Mouse (Mus musculus): Measurements from ENCODE around the gene Plekhn1. TPM values are rescaled to one million over a fixed set of nuclear protein-coding genes. Genes with fewer than 3 reads are reported as not detected.

The Plekhn1 gene
- total and polyA plus RNA-seq, 3 experiments, result 8.9 to 19.4 (median 13.4) TPM

DNA sequence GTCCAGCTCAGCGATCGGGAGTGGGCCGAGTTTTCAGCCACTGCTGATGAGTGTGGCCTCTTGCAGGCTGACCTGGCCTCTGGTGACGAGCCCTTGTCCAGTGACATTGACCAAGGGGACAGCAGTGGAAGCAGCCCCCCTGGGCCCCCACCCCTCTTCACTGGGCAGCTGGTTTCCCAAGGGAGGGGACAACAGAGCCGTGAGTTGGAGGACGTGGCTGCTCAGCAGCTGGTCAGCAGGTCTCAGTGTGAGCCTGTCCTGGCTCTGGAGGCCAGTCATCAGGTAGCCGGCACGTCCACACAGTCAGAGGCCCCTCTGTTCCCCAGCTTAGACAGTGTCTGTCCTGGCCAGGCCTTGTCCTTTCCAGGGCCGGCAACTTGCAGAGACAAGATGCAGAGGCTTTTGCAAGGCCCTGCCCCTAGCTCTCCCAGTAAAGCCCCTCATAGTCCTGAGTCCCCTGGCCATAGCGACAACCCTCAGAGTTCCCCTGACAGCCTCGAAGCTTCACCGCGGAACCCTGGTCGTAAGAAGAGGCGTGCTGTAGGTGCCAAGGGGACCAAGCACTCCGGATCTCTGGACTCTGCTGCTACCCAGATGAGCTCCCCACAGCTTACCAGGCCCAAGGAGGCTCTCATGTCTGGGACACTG lies 17.5 kb downstream of the Plekhn1 start:
- Histone ChIP-seq H3K4me1 (ENCODE audit: insufficient read depth, low read depth, low read length) (no peaks in the 10 kb centered on the region), H3K9me3 (replicated peaks) (0 out of 2 replicates have a peak, but pooled peaks cover 2% of the 10 kb centered on the region), H3K36me3 (replicated peaks) (no peaks in the 10 kb centered on the region), H3K27me3 (ENCODE audit: insufficient read depth, low read length) (peaks cover 22% of the 10 kb centered on the region), H3K4me3 (ENCODE audit: low read depth, low read length) (no peak overlapping the region)
- no peak for ATAC-seq (ENCODE audit: extremely low read depth, insufficient number of reproducible peaks, low FRiP score, poor library complexity, severe bottlenecking)
- no peak for DNase-seq (ENCODE audit: low spot score)
- TF ChIP-seq GATA1 (IDR thresholded peaks at IDR 0.05; ENCODE audit: borderline replicate concordance, low read length) (no peak), POLR2AphosphoS5 (IDR thresholded peaks at IDR 0.05; ENCODE audit: insufficient replicate concordance, low read depth, low read length) (no peak), GATA2 (IDR thresholded peaks at IDR 0.05; ENCODE audit: borderline replicate concordance, low read depth, low read length) (no peak), TAL1 (conservative IDR thresholded peaks at IDR 0.05; ENCODE audit: low read depth, low read length) (no peak), CTCF (IDR thresholded peaks at IDR 0.05; ENCODE audit: low read depth, low read length) (no peak)

- ATAC-seq (ENCODE audit: extremely low read depth, insufficient number of reproducible peaks, low FRiP score, poor library complexity, severe bottlenecking) (no peak), DNase-seq (ENCODE audit: low spot score) (no peak)
- Histone ChIP-seq H3K9me3 (replicated peaks) (0 out of 2 replicates have a peak, but pooled peaks cover 2% of the 10 kb centered on the region), H3K36me3 (replicated peaks) (no peaks in the 10 kb centered on the region), H3K27me3 (ENCODE audit: insufficient read depth, low read length) (peaks cover 22% of the 10 kb centered on the region), H3K4me3 (ENCODE audit: low read depth, low read length) (no peak overlapping the region), H3K4me1 (ENCODE audit: insufficient read depth, low read depth, low read length) (no peaks in the 10 kb centered on the region)
- no peak for TF ChIP-seq CTCF (IDR thresholded peaks at IDR 0.05; ENCODE audit: low read depth, low read length)
- TF ChIP-seq POLR2AphosphoS5 (IDR thresholded peaks at IDR 0.05; ENCODE audit: insufficient replicate concordance, low read depth, low read length), result no peak
- TF ChIP-seq GATA2 (IDR thresholded peaks at IDR 0.05; ENCODE audit: borderline replicate concordance, low read depth, low read length), result no peak
- TF ChIP-seq TAL1 (conservative IDR thresholded peaks at IDR 0.05; ENCODE audit: low read depth, low read length), result no peak
- TF ChIP-seq GATA1 (IDR thresholded peaks at IDR 0.05; ENCODE audit: borderline replicate concordance, low read length), result no peak
Observed at GRCm38 (mm10) chr4:156216196-156216595, 18.5 kb downstream of the Plekhn1 start.

- Histone ChIP-seq H3K4me3 (ENCODE audit: low read depth, low read length) (no peak within 1 kb of the TSS), H3K36me3 (replicated peaks) (no peaks in the 10 kb centered on the region), H3K9me3 (replicated peaks) (0 out of 2 replicates have a peak, but pooled peaks cover 2% of the 10 kb centered on the region), H3K27me3 (ENCODE audit: insufficient read depth, low read length) (peaks cover 22% of the 10 kb centered on the region), H3K4me1 (ENCODE audit: insufficient read depth, low read depth, low read length) (no peaks in the 10 kb centered on the region)
- no peak for DNase-seq (ENCODE audit: low spot score)
- TF ChIP-seq TAL1 (conservative IDR thresholded peaks at IDR 0.05; ENCODE audit: low read depth, low read length), result no peak
- no peak for ATAC-seq (ENCODE audit: extremely low read depth, insufficient number of reproducible peaks, low FRiP score, poor library complexity, severe bottlenecking)
Observed at GRCm38 (mm10) chr4:156215649-156216048, 19.0 kb downstream of the Plekhn1 start, which contains the start of gene Perm1. Perm1 (plus strand) TSS chr4:156215868.

DNA sequence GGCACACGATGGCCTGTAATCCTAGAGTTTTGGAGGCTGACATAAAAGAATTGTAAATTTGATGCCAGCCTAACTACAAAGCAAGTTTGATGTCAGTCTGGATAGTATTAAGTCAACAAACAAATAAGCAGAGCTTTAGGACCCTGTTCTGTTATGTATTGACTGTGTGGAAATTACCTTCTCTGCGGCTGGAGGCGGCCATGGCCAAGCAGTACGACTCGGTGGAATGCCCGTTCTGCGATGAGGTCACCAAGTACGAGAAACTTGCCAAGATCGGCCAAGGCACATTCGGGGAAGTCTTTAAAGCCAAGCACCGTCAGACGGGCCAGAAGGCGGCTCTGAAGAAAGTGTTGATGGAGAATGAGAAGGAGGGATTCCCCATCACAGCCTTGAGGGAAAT lies 21.5 kb downstream of the Plekhn1 start:
- no peaks in the 10 kb centered on the region for H3K36me3 ChIP-seq (replicated peaks)
- H3K27me3 ChIP-seq (ENCODE audit: insufficient read depth, low read length), result peaks cover 18% of the 10 kb centered on the region
- H3K4me1 ChIP-seq (ENCODE audit: insufficient read depth, low read depth, low read length), result no peaks in the 10 kb centered on the region
- no peak for ATAC-seq (ENCODE audit: extremely low read depth, insufficient number of reproducible peaks, low FRiP score, poor library complexity, severe bottlenecking)
- TF ChIP-seq TAL1 (conservative IDR thresholded peaks at IDR 0.05; ENCODE audit: low read depth, low read length) (no peak), GATA2 (IDR thresholded peaks at IDR 0.05; ENCODE audit: borderline replicate concordance, low read depth, low read length) (no peak), GATA1 (IDR thresholded peaks at IDR 0.05; ENCODE audit: borderline replicate concordance, low read length) (no peak), CTCF (IDR thresholded peaks at IDR 0.05; ENCODE audit: low read depth, low read length) (no peak), POLR2AphosphoS5 (IDR thresholded peaks at IDR 0.05; ENCODE audit: insufficient replicate concordance, low read depth, low read length) (no peak)
- no peak for DNase-seq (ENCODE audit: low spot score)
- H3K4me3 ChIP-seq (ENCODE audit: low read depth, low read length), result no peak overlapping the region
- H3K9me3 ChIP-seq (replicated peaks), result 0 out of 2 replicates have a peak, but pooled peaks cover 2% of the 10 kb centered on the region

DNA sequence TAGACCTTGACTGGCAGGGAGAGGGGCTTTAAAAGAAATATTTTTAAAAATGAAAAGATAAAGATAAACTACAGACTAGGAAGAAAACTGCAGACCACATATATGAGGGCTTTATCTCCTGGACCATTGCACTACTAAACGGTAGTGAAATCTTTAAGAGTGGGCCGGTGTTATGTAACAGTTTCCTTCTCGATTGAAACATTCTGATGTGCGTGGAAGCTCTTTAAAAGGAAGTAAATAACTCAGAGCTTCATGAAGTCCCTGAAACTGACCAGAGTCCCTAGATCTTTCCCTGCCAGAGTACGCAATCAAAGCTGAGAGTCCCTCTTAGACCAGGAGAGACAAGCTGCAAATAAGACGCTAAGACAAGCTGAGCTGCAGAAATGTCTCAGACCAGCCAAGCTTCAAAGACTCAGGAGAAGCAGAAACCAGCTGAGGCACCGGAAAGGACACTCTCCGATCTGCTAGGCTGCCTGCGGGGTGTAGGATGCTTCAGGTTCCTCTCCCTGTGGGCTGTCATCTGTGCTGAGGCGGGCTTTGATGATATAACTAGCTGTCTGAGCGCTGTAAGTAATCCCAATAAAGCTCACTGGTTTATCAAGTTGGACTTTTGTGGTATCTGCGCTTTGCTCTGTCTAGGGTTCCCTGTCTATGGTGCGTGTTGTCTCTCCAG lies 24.6 kb downstream of the Plekhn1 start:
- no peak for DNase-seq (ENCODE audit: low spot score)
- TF ChIP-seq GATA1 (IDR thresholded peaks at IDR 0.05; ENCODE audit: borderline replicate concordance, low read length), result no peak
- TF ChIP-seq GATA2 (IDR thresholded peaks at IDR 0.05; ENCODE audit: borderline replicate concordance, low read depth, low read length), result no peak
- no peak for TF ChIP-seq POLR2AphosphoS5 (IDR thresholded peaks at IDR 0.05; ENCODE audit: insufficient replicate concordance, low read depth, low read length)
- TF ChIP-seq CTCF (IDR thresholded peaks at IDR 0.05; ENCODE audit: low read depth, low read length), result no peak
- no peak for TF ChIP-seq TAL1 (conservative IDR thresholded peaks at IDR 0.05; ENCODE audit: low read depth, low read length)
- 0 out of 2 replicates have a peak, but pooled peaks cover 2% of the 10 kb centered on the region for H3K9me3 ChIP-seq (replicated peaks)
- no peak for ATAC-seq (ENCODE audit: extremely low read depth, insufficient number of reproducible peaks, low FRiP score, poor library complexity, severe bottlenecking)
- no peaks in the 10 kb centered on the region for H3K36me3 ChIP-seq (replicated peaks)
- H3K4me3 ChIP-seq (ENCODE audit: low read depth, low read length), result no peak overlapping the region
- no peaks in the 10 kb centered on the region for H3K4me1 ChIP-seq (ENCODE audit: insufficient read depth, low read depth, low read length)
- peaks cover 12% of the 10 kb centered on the region for H3K27me3 ChIP-seq (ENCODE audit: insufficient read depth, low read length)

- Histone ChIP-seq H3K36me3 (replicated peaks) (no peaks in the 10 kb centered on the region), H3K4me1 (ENCODE audit: insufficient read depth, low read depth, low read length) (no peaks in the 10 kb centered on the region), H3K27me3 (ENCODE audit: insufficient read depth, low read length) (peaks cover 18% of the 10 kb centered on the region), H3K4me3 (ENCODE audit: low read depth, low read length) (no peak overlapping the region), H3K9me3 (replicated peaks) (0 out of 2 replicates have a peak, but pooled peaks cover under 1% of the 10 kb centered on the region)
- ATAC-seq (ENCODE audit: extremely low read depth, insufficient number of reproducible peaks, low FRiP score, poor library complexity, severe bottlenecking), result no peak
- DNase-seq (ENCODE audit: low spot score), result no peak
- TF ChIP-seq GATA2 (IDR thresholded peaks at IDR 0.05; ENCODE audit: borderline replicate concordance, low read depth, low read length) (no peak), TAL1 (conservative IDR thresholded peaks at IDR 0.05; ENCODE audit: low read depth, low read length) (no peak), CTCF (IDR thresholded peaks at IDR 0.05; ENCODE audit: low read depth, low read length) (no peak), POLR2AphosphoS5 (IDR thresholded peaks at IDR 0.05; ENCODE audit: insufficient replicate concordance, low read depth, low read length) (no peak), GATA1 (IDR thresholded peaks at IDR 0.05; ENCODE audit: borderline replicate concordance, low read length) (no peak)
Observed at GRCm38 (mm10) chr4:156208872-156209271, 25.8 kb downstream of the Plekhn1 start.

Measured in G1E (cell line).